Mouse (Mus musculus): Measurements from ENCODE around the gene Gm28308.
A peak's percentile ranks its signal among the peaks of the same experiment; 100 is the strongest.

The Gm28308 gene

DNA sequence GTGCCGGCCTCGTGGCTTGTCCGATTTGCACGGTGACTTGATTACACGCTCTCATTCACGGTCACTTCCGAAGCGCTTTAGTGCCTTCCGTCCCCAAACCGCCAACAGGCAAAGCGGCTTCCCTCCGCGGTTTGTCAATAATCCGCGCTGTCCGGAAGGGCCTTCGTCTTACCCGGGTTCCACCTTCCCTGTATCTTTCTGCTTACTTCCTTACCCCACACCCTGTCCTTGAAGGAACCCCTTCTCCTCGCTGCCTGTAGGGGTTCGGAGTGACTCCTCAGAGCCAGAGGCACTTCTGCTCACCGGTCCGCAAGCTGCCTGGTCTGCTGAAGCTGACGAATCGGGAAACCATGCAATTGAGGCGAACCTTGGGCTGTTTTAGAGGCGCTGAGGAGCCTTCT, 33.3 kb upstream of the Gm28308 start:
- peak in 1 of 2 experiments; percentile 28 for DNase-seq

DNA sequence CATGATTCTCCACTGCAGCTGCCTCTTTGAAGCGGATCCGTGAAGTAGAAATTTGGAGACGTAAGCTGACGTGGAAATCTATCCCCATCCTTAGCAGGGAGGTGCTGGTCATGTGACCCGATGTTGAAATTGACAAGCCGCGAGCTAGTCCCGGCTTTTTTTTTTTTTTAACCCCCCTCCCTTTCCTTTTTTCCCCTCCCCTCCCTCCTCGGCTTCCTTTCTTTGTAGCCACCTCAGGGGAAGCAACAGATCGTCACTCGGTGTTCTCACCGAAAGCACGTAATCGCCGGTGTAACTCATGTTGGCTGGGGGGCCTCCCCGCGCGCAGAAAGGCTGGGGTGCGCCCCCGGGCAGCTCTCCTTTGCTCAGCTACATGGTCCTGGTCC, 32.6 kb upstream of the Gm28308 start, which contains the start of gene Hoxa11:
Hoxa11 (minus strand) TSS at position 54 of the 386 bp plus-strand sequence.
- no peak for DNase-seq

GRCm38 (mm10) chr6:52245040-52245756, 32.1 kb upstream of the Gm28308 start:
- DNase-seq, result peak in 1 of 2 experiments; percentile 29

GRCm38 (mm10) chr6:52244471-52245039, 31.4 kb upstream of the Gm28308 start:
- peak in 1 of 2 experiments; percentile 17 for DNase-seq

DNA sequence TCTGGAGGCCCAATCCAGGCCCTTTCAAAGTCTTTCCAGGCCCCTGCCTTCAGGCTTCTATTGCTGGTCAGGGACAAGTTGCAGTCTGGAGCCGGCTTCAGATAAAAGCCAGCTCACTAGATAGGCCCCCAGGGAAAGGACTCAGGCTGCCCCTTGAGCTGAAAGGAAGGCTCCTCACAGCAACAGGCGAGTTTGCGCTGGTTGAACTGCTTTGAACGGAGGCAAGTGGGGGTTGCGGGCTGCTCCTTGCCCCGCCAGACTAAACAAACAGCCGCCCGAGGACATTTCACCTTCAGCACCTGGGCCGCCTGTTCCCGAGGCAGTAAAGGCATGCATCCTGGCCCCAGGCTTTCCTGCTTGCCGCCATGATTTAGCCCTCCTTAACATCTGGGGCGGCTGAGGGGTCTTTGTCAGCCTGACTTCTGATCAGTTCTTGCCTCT, 30.6 kb upstream of the Gm28308 start:
- peak in 1 of 2 experiments; percentile 16 for DNase-seq

DNA sequence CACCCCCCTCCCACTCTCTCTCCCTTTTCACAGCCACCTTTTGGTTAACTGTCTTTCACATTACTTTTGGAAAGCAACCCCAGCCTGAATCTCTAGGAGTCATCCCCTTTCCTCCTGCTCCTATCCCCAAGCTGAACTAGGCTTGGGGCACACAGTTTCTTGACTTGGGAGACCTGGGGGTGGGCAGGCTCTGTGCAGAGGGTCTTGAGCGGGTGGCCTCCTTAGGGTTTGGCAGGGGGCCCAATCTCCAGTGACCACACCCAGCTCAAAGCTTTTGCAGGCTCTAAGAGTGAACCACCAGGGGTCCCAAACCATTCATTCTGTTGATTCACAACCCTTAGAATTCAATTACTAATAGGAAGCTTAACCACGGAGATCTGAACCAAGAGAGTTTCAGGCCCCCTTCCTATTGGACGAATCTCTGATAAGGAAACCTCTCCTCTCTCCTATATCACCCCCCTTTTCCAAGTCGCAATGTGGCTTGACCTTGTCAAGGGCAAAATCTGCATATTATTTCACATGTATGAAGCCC, 29.7 kb upstream of the Gm28308 start:
- peak in 1 of 2 experiments; percentile 19 for DNase-seq

- DNase-seq, result peak in 1 of 2 experiments; percentile 9
Observed at GRCm38 (mm10) chr6:52241001-52241621, 28.0 kb upstream of the Gm28308 start.

- DNase-seq, result peak; percentile 85 to 88
Observed at GRCm38 (mm10) chr6:52240389-52241000, 27.4 kb upstream of the Gm28308 start, which contains the start of gene Hoxa10. Gene Hoxa10 (minus strand): TSS chr6:52240854.

DNA sequence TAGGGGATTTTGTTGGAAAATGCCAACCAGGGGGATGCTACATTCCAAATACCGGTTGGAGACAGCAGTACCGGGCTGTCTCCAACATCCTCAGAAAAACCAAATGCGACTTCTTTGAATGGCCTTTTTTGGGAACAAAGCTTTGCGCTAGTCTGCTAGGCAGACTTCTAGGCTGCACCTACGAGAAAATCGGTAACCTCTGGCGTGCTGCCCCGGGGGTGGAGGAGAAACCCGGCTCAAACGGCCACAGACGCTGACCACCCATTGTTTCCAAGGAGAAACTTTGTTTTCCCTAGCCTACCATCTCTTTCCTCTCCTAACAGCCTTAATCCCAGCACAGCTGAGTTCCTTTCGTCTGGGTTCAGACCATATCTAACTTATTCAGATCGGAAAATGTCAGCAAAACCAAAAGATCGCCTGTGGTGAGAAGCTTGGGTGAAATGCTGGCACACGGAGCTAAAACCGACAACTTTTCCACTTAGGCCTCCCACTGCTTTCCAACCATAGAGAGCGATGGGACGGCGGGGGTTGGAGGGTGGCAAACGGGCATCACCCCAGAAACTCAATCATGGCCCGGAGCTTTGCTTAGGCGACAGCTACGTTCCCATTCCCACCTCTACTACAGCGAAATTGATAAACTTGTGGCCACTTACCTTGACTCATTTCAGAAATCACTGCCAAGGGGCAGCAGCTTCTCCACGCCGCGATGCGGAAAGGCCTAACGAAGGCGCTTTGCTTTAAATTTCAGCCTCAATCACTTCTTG, 26.7 kb upstream of the Gm28308 start:
- DNase-seq, result peak; percentile 14 to 16

DNA sequence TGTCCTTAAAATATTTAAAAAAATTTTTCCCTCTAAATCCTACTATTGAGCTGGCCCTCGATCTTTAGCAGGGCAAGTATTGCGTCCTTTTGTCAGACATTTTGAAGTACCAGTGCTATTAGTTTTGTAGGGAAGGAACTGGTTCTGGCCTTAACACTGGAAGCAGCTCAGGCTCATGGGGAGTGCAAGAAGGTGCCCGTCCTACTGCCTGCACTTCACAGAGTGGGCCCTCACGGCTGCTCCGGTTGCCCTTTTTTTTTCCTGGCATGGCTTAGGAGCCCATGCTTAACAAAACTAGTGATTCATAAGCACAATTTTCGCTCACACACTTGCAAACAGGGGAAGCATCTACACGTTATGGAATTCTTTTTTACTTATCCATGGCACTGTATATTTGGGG, 25.8 kb upstream of the Gm28308 start:
- peak; percentile 11 to 17 for DNase-seq

DNA sequence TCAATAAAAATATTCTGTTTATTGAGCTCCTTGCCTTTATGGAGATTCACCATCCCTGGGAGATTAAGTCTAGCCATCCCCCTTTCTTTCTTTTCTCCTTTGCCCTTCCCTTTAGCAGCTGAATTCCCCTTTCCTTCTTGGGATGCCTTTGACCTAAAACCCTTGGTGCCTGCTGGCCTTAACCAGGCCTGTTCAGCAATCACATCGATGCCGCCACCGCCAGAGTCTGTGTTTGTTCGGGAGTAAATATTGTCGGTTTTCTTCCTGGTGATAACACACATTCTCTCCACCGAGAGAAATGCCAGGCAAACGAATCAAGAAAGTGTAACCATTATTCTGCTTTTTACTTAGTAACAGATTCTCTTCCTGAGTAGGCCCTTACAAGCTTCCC, 25.0 kb upstream of the Gm28308 start:
- DNase-seq, result peak in 1 of 2 experiments; percentile 15

GRCm38 (mm10) chr6:52237346-52238154, 24.4 kb upstream of the Gm28308 start:
- DNase-seq, result peak in 1 of 2 experiments; percentile 8

DNA sequence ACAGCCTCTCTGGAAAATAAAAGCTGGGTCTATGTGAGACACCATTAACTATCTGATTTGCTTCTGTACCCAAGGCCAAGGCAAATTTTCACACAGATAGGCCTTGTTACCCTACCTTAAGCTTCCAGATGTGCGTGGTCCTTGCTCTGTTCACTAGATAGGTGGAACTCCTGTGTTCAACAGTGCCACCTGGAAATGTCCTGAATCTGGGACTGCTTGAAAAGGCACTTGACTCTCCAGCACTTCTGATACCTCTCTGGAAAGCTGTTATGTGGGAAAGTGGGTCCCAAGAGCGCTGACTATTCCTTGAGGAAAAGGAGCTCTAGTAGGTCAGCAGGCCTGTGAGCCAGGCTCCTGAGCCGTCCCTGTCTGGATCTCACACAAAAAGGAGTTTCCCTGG, 23.7 kb upstream of the Gm28308 start:
- peak in 1 of 2 experiments; percentile 12 for DNase-seq

GRCm38 (mm10) chr6:52235866-52236265, 22.7 kb upstream of the Gm28308 start:
- DNase-seq, result peak in 1 of 2 experiments; percentile 8

- DNase-seq, result no peak
Observed at GRCm38 (mm10) chr6:52235267-52235666, 22.1 kb upstream of the Gm28308 start.

- peak in 1 of 2 experiments; percentile 23 for DNase-seq
Observed at GRCm38 (mm10) chr6:52234428-52235140, 21.4 kb upstream of the Gm28308 start.

- peak in 1 of 2 experiments; percentile 37 for DNase-seq
Observed at GRCm38 (mm10) chr6:52233546-52234427, 20.6 kb upstream of the Gm28308 start.

GRCm38 (mm10) chr6:52232984-52233545, 19.9 kb upstream of the Gm28308 start:
- DNase-seq, result peak; percentile 14 to 18

- DNase-seq, result peak in 1 of 2 experiments; percentile 26
Observed at GRCm38 (mm10) chr6:52232568-52232965, 19.4 kb upstream of the Gm28308 start.
